Mouse (Mus musculus) ES-E14 (cell line): ENCODE results near the gene Csnk2b. TPM values are rescaled to one million over a fixed set of nuclear protein-coding genes. Genes with fewer than 3 reads are reported as not detected.

Experiments used
- DNase-seq: peaks from one replicate; pipeline ENCODE4 v3.0.0-alpha.2; 2013; ENCODE audit warnings: low read depth, low spot score
- H3K27ac ChIP-seq: 2 replicates; pipeline ENCODE4 v1.5.1; 2012; ENCODE audit warnings: low read depth, mild to moderate bottlenecking, low read length, moderate library complexity, mixed read lengths; ENCODE audit not compliant: poor library complexity, insufficient read depth, severe bottlenecking
- H3K36me3 ChIP-seq: 2 replicates; pipeline ENCODE4 v1.6.1; 2012; ENCODE audit warnings: mild to moderate bottlenecking, low read length, moderate library complexity, mixed read lengths; ENCODE audit not compliant: control insufficient read depth, poor library complexity, insufficient read depth, severe bottlenecking
- H3K4me1 ChIP-seq, 2 experiments: fragments of 150-350 bp in 1 of 2; sonication (generic) in 1 of 2; 2 replicates each; pipeline ENCODE4 v1.6.1; 2012; ENCODE audit warnings: low read length in 2 of 2, mild to moderate bottlenecking in 1 of 2, mixed read lengths in 1 of 2; ENCODE audit not compliant: control insufficient read depth in 2 of 2, insufficient read depth in 2 of 2, poor library complexity in 1 of 2
- H3K4me3 ChIP-seq, 2 experiments: fragments of 150-350 bp in 1 of 2; sonication (generic) in 1 of 2; 2 replicates each; pipeline ENCODE4 v1.5.1; 2012; ENCODE audit warnings: low read length in 2 of 2, low read depth in 1 of 2, mild to moderate bottlenecking in 1 of 2, mixed read lengths in 1 of 2; ENCODE audit not compliant: insufficient read depth in 1 of 2, poor library complexity in 1 of 2, severe bottlenecking in 1 of 2
- H3K9ac ChIP-seq: 2 replicates; pipeline ENCODE4 v1.6.1; 2012; ENCODE audit warnings: low read depth, mild to moderate bottlenecking, low read length, mixed read lengths; ENCODE audit not compliant: poor library complexity, insufficient read depth, severe bottlenecking
- H3K9me3 ChIP-seq: fragments of 150-350 bp; sonication (generic); 2 replicates; pipeline ENCODE4 v1.6.1; 2012; ENCODE audit warnings: low read depth, mild to moderate bottlenecking, low read length; ENCODE audit not compliant: control insufficient read depth, insufficient read depth
- CHD2 ChIP-seq: IDR thresholded peaks from 2 replicates; pipeline ENCODE4 v1.6.1; 2014; ENCODE audit warnings: mild to moderate bottlenecking, low read depth, low read length, inconsistent platforms
- HCFC1 ChIP-seq: IDR thresholded peaks from 2 replicates; pipeline ENCODE4 v1.6.1; 2012; ENCODE audit warnings: low read length, inconsistent platforms, borderline replicate concordance; ENCODE audit not compliant: insufficient read depth
- MAFK ChIP-seq: IDR thresholded peaks from 2 replicates; pipeline ENCODE4 v1.6.1; 2014; ENCODE audit warnings: mild to moderate bottlenecking, low read depth, low read length, inconsistent platforms; ENCODE audit not compliant: insufficient read depth
- ZC3H11A ChIP-seq: IDR thresholded peaks from 2 replicates; pipeline ENCODE4 v1.6.1; 2012; ENCODE audit warnings: low read depth, mild to moderate bottlenecking, inconsistent platforms, low read length, borderline replicate concordance
- ZNF384 ChIP-seq: IDR thresholded peaks from 2 replicates; pipeline ENCODE4 v1.6.1; 2012; ENCODE audit warnings: low read depth, low read length, inconsistent platforms
- in situ Hi-C, 2 experiments: fragments of 600-800 bp; cut with MboI; formaldehyde crosslinking; loops; one replicate each; pipeline ENCODE4 v1.15.1; 2025; ENCODE audit warnings: low sequenced_read_pairs in 2 of 2, inconsistent platforms in 1 of 2; ENCODE audit not compliant: unreplicated experiment in 2 of 2
- total RNA-seq: library from RNA; depleted of rRNA; stranded (reverse); fragments of 300-350 nt; gene quantifications from 2 replicates; pipeline ENCODE4 v1.2.3, GENCODE M21; 2012

Csnk2b gene
- total RNA-seq, 1 experiment: 98.6 TPM

- H3K9me3 ChIP-seq: no peaks in the 10 kb centered on the region
- DNase-seq: no peak
- H3K4me3 ChIP-seq: no peak overlapping the region
- in situ Hi-C loops: no loop called here
- TF ChIP-seq HCFC1: no peak
- no peak for TF ChIP-seq CHD2
- TF ChIP-seq ZC3H11A: no peak
- TF ChIP-seq MAFK: no peak
- no peak for TF ChIP-seq ZNF384
- no peaks in the 10 kb centered on the region for H3K36me3 ChIP-seq
- no peak overlapping the region for H3K27ac ChIP-seq
- H3K9ac ChIP-seq: no peak overlapping the region
- H3K4me1 ChIP-seq: peaks cover 0 to 5% of the 10 kb centered on the region in 2 experiments; a peak in 2 of 4 replicates
Observed at GRCm38 (mm10) chr17:35083929-35084497, 37.8 kb downstream of the Csnk2b start.

GRCm38 (mm10) chr17:35082841-35083576 is 38.8 kb downstream of the Csnk2b start:
- no peak overlapping the region for H3K9ac ChIP-seq
- H3K9me3 ChIP-seq: no peaks in the 10 kb centered on the region
- no peak overlapping the region for H3K27ac ChIP-seq
- in situ Hi-C loops: no loop called here
- no peak overlapping the region for H3K4me3 ChIP-seq
- TF ChIP-seq MAFK: no peak
- TF ChIP-seq CHD2: no peak
- TF ChIP-seq ZC3H11A: no peak
- no peak for TF ChIP-seq HCFC1
- no peak for TF ChIP-seq ZNF384
- no peaks in the 10 kb centered on the region for H3K36me3 ChIP-seq
- DNase-seq: no peak
- H3K4me1 ChIP-seq: peaks cover 3 to 9% of the 10 kb centered on the region in 2 experiments; a peak in 3 of 4 replicates

GRCm38 (mm10) chr17:35080710-35081109 is 41.1 kb downstream of the Csnk2b start:
- TF ChIP-seq MAFK (no peak), HCFC1 (no peak), ZC3H11A (no peak), ZNF384 (no peak), CHD2 (no peak)
- Histone ChIP-seq H3K9me3 (no peaks in the 10 kb centered on the region), H3K4me3 (no peak overlapping the region), H3K36me3 (no peaks in the 10 kb centered on the region), H3K9ac (no peak overlapping the region), H3K27ac (no peak overlapping the region), H3K4me1 (peaks cover 7 to 15% of the 10 kb centered on the region in 2 experiments)
- no peak for DNase-seq
- in situ Hi-C loops: no loop called here

GRCm38 (mm10) chr17:35080248-35080647 is 41.6 kb downstream of the Csnk2b start:
- no peak overlapping the region for H3K4me3 ChIP-seq
- no peak for TF ChIP-seq ZNF384
- TF ChIP-seq HCFC1: no peak
- no peak for TF ChIP-seq CHD2
- no peak for TF ChIP-seq ZC3H11A
- TF ChIP-seq MAFK: no peak
- in situ Hi-C loops: no loop called here
- H3K36me3 ChIP-seq: no peaks in the 10 kb centered on the region
- no peaks in the 10 kb centered on the region for H3K9me3 ChIP-seq
- peaks cover 11 to 15% of the 10 kb centered on the region in 2 experiments for H3K4me1 ChIP-seq
- no peak overlapping the region for H3K9ac ChIP-seq
- no peak for DNase-seq
- no peak overlapping the region for H3K27ac ChIP-seq
